Mouse (Mus musculus) urinary bladder, postnatal 10 days (tissue): ENCODE measurements around the gene Zfhx3.

ENCODE experiments used
- DNase-seq: peaks from one replicate; pipeline ENCODE4 v3.0.0; 2022; ENCODE audit warnings: low spot score

The Zfhx3 gene

DNA sequence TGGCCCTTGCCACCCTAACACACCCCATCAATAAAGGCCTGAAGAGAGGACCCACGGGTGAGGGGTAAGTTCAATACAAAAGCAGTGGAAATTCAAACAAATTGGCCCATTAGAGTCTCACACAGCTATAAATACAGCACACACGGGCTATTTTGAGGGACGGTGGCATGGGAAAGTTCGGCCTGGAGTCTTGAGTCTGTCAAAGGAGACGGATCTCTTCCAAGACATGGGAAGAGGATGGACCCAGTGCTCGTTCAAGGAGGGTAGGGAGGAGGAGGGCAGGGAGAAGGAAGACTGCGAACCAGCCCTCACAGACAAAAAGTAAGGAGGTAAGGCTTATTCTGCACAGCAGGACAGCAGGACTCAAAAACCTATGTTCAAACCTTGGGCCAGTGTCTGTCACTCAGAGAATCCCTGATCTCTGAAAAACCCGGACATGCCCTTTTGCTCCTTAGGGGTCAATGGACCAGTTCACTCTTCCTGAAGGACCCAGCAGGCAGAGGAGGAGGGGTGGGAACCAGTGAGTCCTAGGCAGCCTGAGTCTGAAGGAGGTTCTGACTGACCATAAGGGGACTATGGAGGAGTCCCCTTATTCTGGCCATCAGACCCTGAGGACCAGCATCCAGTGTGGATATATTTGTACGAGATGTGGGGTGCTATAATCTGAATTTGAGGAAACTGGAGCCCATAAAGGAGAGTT lies 652.1 kb downstream of the Zfhx3 start:
- no peak for DNase-seq

DNA sequence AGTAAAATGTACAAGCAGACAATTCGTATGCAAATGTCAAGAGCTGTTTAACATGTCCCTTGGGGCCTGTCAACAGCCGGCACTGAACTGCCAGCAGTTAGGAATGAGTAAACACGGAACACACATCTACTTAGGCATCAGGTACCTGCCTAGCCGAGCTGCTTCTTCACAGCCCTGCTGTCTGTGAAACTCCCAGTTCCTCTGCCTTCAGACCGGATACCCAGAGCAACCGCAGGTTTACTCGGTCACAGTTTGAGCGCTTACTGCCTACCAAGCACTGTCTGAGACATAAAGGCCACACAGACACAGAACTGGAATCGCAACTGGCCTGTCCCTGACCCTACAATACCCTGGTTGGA lies 652.6 kb downstream of the Zfhx3 start:
- no peak for DNase-seq

DNA sequence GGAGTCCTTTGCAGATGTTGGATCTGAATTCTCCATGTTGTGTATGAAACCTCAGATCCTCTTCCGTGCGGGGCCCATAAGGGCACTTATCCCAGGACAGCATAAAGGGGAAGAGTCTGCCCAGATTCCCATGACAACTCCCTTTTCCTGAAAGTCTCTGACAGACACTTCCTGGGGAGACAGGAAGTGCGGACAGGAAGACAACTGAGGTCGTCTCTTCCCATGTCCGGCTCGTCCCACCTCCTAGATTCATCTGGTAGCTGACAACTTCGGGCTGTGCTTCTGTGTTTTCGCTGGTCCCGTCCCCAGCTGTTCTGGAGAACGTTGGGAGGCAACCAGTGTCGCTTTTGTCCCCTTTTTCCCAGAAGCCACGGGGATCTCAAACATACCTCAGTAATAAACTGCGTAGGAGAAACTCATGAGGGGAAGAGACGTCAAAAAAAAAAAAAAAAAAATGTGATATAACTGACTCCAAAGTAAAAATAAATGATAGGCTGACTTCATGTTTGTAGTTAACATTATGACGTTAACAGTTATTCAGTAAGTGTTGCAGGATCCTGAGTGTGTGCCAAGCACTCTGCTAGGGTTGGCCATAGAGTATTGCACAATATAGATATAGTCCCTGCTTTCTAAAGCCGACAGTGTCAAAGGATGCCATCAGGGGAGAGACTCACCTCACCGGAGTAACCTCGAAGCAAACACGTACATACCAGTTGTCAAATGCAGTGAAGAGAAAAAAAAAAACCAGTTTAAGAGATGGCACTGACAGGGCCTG lies 653.5 kb downstream of the Zfhx3 start:
- DNase-seq = no peak

DNA sequence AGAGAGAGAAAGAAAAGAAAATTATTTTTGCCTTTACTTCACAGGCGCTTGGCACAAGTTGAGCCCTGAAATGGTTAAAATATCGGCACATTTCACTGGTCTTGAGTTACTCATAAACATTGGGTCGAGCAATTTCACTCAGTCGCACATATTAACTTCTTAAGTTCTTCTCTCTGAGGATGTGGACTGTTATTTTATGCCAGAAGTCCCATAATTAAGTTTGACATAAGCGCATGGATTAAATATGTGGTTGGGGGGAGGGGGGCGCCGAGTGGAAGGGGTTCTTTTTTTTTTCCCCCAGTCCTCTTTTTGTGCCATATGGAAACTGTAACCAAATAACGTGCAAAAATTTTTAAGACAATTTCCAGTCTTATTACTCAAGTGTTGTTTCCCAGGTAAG lies 656.6 kb downstream of the Zfhx3 start:
- DNase-seq = no peak

DNA sequence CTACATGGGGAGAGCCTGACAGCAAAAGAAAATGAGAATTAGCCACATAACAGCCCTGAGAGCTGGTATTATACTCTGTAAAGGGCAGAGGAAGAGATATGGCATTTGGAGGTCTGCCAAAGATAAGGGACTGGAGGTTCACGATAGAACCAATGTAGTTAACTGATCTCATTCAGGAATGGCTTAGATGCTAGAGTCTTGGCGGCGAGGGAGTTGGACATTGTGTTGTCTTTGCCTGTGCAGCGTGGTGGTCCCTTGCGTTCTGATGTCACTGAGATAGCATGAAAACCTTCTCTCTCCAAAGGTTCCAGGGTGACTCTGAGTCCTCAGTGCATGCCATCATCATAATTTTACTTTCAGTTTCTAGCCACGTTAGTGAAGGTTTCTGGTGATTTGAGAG lies 657.1 kb downstream of the Zfhx3 start:
- no peak for DNase-seq

DNA sequence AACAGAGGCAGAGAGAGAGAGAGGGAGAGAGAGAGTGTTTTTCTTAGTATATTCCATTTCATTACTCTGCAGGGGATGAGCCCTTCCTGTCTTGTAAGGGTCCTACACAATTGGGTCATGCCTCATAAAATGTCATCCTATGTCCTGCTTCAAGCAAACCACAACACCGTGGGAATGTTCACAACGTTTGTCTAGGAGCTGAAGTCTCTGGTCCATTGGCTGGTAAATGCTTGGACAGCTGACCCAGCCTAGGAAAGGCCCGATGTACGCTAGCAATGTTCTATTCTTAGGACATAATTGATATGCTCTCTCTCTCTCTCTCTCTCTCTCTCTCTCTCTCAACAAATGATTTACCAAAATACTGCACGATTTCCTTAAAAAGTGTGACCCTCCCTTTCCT lies 666.2 kb downstream of the Zfhx3 start:
- no peak for DNase-seq

DNA sequence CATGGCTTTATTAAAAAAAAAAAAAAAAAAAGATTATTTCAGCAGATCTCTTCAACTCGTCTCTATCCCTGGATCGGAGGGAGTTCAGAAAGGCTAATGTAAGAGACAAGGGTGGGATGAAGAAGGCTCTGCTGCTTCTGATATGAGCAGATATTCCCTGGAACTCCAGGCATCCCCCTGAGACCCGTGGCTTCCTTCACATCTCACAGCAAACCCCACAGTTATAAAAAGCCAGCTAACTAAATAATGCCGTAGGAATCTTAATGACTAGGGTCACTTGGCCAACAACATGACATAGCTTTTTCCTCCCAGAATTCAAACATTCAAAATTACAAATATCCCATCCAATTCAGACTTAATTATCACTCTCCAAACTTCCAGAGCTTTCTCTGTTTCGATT lies 666.7 kb downstream of the Zfhx3 start:
- DNase-seq = no peak

DNA sequence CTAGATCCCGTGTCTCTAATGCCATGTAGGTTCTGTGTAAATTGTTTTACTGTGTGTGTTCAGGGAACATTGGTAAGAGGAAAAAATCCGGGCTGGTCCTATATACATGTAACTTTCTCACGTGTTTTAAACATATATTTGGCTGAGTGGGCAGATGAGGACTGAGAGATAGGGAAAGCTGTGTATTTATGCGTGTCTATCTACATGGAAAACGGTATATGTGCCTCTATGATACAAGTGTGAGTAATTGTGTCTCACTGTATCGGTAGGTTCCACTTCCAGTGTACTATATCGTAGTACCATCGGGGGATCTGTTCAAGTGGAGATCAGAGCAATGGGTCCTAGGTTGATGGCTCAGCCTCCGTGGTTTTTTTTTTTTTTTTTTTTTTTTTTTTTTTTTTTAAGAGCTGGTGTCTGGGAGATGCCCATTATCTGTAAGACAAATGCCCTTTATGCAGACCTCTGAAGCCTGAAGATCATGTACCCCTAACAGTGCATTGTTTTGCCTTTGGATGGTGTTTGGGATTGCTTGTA lies 668.8 kb downstream of the Zfhx3 start:
- DNase-seq = no peak

DNA sequence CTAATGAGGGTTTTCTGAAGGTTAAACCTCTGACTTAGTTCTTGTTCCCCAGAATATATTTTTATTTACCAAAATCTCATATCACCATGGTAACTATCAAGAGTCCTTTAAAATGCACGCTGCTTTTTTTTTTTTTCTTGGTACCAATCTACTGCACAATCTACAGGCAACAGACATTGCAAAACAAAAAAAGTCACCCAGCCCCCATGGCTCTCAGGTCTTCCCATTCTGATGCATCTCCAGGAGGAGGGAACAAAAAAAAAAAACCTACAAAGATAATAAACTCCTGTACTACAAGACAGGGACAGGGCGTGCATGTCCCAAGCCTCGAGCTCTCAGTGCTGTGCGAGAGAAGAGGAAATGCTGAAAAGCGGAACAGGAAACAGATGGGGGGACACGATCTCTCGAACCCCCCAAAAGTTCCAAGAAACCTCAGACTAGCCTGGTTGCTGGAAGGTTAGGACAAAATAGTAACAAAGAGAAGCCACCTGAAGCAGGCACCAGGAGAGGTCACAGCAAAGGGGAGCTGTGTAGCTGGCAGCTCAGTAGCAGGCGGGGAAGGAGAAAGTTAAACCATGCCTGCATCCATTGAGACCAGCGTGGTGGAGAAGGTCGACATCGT lies 669.5 kb downstream of the Zfhx3 start:
- no peak for DNase-seq

DNA sequence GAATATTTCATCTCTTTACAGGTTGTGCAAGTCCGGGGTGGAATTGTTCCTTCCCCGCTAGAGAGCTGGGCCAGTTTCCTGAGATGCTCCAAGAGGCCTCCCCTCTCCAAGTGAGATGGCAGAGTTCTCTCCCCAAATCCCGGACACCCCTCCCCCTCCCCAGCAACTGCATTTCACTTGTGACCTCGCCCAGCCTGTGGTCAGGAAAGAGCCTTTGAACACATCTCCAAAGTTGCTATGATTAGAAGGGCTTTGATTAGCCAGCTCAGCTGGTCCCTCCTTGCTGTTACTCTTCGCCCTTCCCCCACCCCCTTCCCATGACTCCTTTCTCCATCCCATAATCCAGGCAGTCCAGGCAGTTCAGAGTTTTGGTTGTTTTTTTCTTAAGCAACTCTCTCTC lies 670.4 kb downstream of the Zfhx3 start:
- DNase-seq = no peak

DNA sequence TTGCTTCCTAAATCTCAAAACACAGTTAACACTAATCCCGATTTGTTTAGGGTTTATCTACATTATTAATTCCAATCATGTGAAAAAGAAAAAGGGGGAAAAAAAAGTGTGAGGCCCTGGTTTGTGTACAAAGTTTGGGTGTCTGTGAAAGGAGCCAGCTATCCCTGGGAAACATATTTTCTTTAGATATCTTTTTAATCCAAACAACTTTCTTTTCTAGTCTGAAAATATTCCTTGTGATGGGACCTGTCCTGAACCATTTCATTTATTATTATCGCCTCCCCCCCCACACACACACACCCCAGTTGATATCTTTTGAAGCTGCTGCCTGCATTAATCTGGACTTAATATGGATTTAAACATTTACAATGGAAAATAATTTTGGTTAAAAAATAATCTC lies 670.8 kb downstream of the Zfhx3 start:
- no peak for DNase-seq

DNA sequence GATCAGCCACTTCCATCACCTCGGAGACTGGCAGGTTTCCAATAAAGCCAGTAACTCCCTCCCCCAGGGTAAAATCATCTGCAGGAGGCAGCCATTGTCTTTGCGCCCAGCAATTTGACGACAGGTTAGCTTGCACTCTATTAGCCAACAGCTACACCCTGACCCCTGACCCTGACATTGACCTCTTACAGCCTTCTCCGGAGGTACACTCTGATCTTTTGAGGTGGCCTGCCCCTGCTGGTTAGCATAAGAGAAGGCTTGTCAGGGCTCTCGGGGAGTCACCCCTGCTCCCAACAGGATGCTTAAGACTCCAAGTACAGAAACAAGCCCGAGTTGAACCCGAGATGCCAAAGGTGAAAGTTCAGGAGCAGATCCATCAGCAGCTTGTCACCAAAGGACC lies 678.9 kb downstream of the Zfhx3 start:
- no peak for DNase-seq

DNA sequence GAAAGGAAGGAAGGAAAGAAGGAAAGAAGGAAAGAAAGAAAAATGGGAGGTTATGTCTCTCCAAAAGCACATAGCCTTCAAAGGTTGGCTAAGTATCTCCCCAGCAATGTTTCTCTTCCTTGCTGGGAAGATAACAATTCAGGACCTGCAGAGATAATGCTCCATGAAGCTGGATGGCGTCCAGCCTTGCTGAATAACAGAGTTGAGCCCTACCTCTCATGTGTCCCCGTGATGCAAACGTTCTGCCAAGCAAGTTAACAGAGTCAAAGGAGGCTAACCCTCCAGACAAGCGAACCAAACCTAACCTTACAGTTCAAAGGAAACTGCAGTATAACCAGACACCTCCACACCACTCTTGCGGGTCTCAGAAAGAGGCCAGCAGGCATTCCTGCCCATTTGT lies 681.2 kb downstream of the Zfhx3 start:
- DNase-seq = no peak

DNA sequence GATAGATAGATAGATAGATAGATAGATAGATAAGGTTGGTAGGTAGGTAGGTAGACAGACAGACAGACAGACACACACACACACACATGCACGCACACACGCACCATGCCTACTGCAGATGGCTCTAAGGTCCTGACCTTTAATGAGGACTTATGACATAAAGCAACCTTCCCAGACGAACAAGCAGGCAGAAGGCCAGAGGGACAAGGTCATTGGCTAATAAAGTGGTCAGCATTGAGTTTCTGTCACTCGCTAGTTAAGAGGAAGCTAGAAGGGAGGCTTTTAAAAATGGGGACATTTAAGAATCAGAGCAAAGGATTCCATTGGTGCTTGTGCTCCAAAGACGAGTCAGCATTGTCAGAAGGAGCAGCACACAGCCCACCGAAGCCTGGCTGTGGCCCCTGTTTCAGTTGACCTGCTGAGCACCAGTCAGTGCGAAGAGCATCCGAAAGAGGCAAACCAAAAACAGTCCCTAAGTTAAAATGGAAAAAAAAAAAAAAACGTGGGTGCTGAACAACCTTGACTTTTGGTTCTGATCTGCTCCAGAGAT lies 683.2 kb downstream of the Zfhx3 start:
- DNase-seq = no peak

DNA sequence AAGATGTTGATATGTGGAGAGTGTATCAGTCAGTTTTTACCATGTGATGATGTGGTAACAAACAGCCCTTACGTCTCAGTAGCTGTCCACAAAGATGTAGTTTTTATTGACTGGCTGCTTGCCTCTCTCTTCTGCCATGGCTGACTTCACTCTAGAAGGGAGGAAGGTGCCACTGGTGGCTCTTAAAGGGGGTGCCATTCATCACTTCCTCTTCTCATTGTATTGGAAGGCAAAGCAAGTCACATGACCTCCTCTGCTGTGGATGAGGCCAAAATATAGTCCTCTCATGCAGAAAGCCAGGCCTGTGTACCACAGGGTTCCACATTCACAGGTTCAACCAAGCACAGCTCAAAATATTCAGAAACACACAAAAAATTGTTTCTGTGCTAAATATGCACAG lies 688.6 kb downstream of the Zfhx3 start:
- no peak for DNase-seq

DNA sequence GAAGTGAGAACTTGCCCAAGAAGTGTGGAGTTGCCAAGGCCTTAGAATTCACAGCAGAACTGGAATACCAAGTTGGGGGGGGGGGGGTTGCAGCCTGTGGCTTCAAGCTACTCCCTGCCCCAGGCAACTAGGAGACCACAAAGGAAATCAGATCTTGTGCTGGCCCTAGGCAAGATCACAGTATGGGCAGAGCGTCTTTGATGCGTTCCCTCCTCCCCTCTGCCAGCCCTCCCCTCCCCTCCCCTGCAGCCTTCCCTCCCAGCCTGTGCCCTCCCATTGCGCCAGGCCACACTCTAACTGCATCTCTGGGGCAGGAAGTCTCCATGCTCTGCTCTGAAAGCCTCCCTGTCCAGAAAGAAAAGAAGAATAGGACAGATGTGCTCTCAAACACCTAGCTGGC lies 691.8 kb downstream of the Zfhx3 start:
- DNase-seq = no peak

DNA sequence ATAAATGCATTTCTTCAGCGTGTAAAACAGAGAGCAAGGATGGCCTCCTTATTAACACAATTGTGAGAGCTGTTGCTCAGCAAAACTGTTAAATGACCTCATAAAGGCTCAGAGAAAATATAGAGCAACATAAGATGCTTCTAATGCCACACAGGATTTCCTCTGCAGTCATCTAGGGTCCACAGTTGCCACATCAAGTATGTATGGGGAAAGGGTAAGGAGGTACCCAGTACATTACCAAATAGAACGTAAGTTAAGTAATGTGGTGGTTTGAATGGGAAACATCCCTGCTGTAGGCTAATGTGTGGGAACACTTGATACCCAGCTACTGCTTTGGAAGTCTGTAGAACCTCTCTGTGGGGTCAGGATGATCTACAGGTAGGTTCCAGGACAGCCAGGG lies 695.4 kb downstream of the Zfhx3 start:
- no peak for DNase-seq

DNA sequence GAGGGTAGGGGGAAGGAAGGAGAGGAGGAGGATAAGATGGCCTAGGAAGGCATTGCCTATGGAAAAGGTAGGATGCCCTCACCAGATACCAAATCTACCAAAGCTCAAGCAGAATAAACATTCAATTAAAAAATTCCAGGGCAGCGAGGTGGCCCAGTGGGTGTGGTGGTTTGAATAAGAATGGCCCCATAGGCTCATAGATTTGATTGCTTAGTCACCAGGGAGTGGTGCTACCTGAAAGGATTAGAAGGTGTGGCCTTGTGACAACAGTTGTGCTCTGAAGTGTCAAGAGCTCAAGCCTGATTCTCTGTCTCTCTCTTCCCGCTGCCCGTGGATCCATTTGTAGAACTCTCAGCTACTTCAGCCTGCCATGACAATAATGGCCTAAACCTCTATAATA lies 703.2 kb downstream of the Zfhx3 start:
- no peak for DNase-seq

DNA sequence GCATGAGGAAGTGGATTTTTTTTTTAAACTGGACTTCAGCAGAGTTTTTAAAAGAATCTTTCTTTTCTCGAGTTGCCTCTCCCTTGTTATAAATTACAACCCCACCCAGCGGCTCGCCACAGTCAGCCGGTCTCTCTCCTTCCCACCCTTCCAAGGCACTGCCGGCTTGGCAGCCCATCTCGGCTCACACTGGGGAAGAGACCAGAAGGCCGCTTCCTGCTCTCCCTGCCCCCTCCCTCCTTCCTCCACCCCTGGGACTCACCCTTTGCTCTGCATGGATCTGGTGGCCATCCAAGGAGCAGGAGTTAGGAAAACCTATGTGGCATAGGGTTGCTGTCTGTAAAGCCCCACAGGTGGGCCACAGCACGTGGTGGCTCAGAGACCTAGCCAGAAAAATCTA lies 705.1 kb downstream of the Zfhx3 start:
- DNase-seq = no peak

DNA sequence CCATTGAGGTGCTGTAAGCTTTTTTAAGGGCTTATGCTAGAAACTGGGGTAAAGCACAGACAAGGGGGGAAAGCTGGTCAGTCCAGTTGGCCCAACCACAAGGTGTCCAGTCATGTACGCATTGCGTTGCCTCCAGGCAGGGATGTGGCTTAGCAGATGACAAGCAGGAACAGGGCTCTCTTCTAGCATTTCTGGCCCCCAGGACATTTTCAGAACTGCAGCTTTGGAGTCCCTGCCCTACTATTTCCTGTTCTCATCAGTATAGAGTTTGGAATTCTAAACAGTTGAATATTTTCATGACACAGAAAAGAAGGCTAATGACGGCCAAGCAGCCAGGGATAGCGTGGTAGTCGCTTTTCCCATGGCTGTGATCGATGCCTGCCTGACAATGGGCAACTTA lies 706.5 kb downstream of the Zfhx3 start:
- DNase-seq = no peak

DNA sequence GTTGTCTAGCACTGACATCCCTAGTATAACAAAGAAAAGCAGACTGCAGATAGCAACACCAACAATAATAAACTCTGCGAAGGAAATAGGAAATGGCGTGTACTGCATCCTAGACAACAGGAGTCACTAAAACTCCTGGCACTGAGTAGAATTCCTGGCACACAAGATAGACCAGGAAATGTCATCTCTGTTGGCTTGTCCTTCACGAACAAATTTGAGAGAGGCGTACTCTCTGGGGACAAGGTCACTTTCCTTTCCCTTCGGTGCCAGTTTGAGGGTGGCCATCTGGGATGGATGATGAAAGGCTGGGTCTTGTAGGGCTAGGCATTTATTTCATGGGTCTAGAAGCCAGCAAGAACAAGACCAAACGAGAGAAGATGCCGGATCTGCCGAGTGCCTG lies 708.4 kb downstream of the Zfhx3 start:
- DNase-seq = no peak

DNA sequence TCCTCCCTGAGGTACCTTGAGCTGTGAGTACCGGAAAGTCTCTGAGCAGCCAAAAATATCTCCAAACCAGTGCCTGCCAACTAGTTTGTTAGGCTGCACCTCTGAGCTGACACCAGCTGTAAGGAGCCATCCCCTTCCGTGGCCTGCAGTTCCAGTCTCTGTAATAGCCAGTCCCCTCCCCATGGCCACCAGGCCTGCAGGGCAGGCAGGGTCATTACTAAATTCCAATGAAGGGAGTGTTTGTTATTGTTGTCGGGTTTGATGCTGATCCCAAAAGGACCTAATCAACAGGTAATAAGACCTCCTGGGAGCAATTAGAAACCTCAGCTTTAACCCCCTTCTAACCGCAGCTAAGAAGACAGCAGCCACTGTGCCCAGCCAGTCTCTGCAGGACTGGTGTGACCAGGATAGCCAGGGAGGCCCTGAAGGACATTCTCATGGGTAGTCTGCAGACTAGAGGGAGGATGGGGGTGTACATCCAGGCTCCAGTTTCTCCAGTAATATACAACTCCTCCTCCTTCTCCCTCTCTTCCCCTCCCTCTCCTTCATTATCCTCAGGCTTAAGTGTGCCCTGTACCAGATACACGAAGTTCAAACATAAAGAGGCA lies 719.1 kb downstream of the Zfhx3 start:
- no peak for DNase-seq

DNA sequence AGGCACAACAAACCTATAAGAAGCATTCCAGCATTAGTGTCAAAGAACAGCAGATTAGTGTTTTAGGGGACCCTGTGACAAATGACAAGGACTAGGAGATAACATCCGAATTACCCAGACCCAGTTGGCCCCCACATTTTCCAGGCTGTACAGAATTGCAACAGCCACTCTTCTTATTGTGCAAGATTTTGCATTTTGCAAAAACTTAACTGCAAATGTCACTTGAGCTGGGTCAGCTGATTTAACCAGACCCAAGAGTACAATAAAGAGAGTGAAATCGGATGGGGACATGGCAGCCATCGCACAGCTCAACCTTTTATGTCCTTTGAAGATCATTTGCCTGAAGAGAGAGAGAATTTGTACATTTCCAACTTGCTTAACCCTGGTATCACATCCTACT lies 720.3 kb downstream of the Zfhx3 start:
- no peak for DNase-seq
